Mouse (Mus musculus): Measurements from ENCODE around the gene Mettl9. TPM values are rescaled to one million over a fixed set of nuclear protein-coding genes. Genes with fewer than 3 reads are reported as not detected.
A peak's percentile ranks its signal among the peaks of the same experiment; 100 is the strongest.
"Not testable (repeated sequence)": the region's sequence is repeated elsewhere in the genome, so short reads cannot be mapped to it uniquely, and the experiment has no call there.

Mettl9 gene
- total RNA-seq (2021): 100 to 1,000 TPM; 127 TPM

- peak; percentile 98 for DNase-seq
Measured at GRCm38 (mm10) chr7:121033856-121034652, at the start of gene Mettl9. Gene Mettl9 (plus strand): TSS chr7:121034445.

GRCm38 (mm10) chr7:120991191-120991590 lies 43.1 kb upstream of the Mettl9 start:
- DNase-seq: no peak

GRCm38 (mm10) chr7:120999021-120999530 lies 35.2 kb upstream of the Mettl9 start:
- no peak for DNase-seq

DNA sequence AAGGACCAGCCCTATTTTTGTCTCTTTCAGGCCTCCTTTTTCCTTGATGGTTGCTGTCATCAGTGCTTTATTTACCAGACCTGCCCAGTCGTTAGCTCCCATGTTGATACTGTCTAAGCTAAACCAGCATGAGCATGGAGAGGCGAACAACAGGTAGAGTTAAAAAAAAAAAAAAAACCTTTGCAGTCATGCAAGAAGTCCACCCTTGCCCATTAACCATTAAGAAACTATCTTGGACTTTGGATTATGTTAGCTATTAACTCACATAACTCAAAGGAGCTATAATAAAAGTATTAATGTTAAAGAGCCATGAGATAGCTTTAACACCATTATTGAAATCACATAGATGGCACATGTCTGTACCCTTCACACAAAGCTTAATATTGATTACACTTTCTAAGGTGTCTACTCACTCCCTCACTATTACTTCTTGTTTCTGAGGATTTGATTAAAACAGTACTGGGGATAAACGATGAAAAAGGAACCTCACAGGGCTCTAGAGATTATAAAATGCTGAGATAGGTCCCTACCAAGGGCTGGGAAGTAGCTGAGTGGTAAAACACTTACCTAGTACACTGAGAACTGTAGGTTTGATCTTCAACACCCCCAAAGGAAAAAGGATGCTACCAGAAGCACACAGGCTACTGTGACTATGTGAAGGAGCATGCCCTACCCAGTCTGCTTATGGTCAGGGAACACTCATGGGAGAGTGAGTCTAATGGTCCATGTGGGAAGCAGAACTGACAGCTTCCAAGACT lies 34.0 kb upstream of the Mettl9 start:
- no peak for DNase-seq

DNA sequence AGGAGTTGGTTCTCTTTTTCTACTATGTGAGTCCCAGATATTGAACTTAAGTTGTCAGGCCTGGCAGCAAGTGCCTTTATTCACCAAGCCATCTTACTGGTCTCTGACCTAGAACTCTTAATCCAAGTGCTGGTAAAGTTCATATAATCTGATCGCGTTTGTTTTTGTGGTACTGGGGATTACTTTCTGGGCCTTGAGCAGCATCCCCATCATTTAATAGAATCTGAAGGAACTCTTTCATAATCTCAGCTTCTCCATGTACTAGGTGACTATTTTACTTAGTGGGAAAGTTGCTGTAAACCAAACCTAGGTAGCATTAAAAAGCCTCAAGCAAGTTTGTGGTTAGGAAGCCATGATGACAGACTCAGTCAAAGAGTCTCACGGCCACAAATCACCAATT lies 32.4 kb upstream of the Mettl9 start:
- no peak for DNase-seq

GRCm38 (mm10) chr7:121002407-121002928 lies 31.8 kb upstream of the Mettl9 start:
- DNase-seq: no peak

GRCm38 (mm10) chr7:121003793-121004418 lies 30.3 kb upstream of the Mettl9 start:
- DNase-seq: no peak

- DNase-seq: no peak
Measured at GRCm38 (mm10) chr7:121011794-121012689, 22.2 kb upstream of the Mettl9 start.

DNA sequence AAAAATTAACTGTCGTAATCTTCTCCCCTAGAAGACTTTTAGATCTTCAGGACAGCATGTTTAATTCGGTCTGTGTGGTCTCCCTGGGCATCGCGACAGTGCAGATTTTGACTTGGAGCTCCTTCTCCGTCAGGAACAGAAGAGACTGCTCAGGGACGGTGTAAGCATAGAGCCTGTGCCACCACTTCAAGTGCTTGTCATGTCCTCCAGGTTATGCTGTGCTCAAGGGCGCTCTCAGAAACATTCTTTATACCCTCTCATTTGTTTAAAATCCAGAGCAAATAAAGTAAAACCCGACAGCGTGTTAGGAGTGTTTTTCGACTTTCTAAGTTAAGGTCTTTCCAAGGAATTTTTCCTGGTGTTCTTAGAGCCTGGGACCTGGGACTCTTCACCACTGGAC lies 19.8 kb upstream of the Mettl9 start:
- no peak for DNase-seq

- DNase-seq: no peak
Measured at GRCm38 (mm10) chr7:121018778-121019177, 15.5 kb upstream of the Mettl9 start.

DNA sequence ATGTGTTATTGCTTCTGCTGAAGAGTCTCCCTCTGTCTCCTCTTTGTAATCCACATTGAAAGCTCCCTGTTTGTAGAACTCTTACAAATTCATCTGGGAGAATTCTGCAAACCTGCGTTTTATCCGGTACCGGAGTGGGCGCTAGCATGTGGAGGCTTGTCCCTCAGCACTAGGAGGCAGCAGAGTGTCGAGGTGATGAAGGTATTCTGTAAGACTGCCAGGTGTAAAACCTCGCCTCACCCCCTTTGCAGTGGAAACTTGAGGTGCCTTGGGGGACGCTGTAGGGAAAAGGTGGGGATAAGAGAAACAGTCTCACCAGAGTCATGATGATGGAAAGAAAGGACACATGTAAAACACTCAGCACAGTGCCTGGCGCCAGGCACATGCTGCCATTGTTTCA lies 14.0 kb upstream of the Mettl9 start:
- DNase-seq: peak; percentile 23

- DNase-seq: no peak
Measured at GRCm38 (mm10) chr7:121025221-121026008, 8.8 kb upstream of the Mettl9 start.

DNA sequence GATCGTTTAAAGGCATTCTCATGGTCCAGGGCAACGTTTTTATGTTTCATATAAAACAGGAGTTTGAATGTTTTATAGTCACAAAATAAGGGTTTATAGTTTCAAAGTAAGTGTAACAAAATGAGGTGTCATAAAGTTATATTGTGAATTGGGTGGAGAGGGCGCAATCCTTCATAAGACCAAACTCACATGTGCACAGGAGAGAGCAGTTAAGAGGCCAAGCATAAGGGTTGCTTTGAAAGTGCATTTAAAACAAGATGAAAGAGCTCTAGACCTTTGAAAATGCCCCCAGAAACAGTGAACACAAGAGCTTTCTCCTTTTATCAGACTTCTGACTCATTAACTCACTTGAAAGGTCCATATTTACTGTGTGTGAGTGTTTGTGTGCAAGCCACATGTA lies 7.9 kb upstream of the Mettl9 start:
- DNase-seq: no peak

GRCm38 (mm10) chr7:121029947-121030346 lies 4.3 kb upstream of the Mettl9 start:
- not testable (repeated sequence) for DNase-seq

DNA sequence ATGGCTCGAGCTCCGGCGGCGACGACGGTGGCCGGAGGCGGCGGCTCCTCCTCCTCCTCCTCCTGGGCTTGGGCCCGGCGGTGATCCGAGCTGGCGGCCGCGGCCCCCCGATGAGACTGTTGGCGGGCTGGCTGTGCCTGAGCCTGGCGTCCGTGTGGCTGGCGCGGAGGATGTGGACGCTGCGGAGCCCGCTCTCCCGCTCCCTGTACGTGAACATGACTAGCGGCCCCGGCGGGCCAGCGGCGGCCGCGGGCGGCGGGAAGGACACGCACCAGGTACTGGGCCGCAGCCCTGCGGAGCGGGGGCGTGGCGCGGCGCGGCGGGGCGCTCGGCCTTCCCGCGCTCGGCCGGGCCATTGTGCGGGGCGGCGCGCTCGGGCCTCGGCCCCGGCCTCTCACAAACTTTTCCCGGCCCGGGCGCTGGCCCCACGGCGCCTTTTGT lies 476 bp downstream of the Mettl9 start:
- no peak for DNase-seq

DNA sequence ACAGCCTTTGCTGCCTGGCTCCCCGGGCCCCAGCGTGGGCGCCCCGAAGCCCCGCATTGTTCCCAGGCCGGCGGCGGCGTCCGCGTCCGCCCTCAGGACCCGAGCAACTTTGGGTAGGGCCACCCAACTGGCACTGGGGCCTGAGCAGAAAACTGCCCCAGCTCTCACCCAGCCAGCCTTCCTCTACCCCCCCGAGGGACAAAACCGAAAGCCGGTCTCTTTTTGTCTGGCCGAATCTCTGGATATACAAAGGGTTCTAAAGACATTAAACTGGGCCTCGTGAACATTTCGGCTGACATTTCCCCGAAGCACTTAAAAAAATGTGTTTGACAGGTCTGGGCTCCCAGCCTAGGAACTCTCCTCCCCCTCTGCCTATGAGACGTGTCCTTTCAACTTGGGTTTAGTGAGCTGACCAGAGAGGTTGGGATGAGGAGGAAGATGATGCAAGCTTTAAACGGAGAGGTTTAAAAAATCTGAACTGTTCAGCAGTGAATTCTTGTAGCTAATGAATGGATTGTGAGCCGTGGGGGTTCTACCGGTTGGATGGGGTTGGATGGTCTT lies 996 bp downstream of the Mettl9 start:
- DNase-seq: peak; percentile 47

DNA sequence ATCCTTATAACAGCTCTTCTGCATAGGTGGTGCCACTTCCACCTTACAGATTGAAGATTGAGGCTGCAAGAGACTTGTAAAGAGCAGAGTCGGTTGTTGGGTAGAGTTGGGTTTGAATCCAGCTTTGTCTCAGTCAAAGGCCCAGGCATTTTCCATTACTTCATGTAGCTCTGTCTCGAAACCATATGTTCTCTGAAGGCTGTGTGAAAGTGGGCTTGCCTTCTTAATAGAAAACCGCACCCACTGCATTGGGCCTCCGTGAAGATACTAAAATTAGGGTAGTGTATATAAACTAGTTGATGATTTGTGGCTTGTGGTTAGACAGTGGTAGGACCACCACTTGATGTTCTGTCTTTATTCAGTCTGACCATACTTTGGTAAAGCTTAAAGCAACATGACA lies 6.3 kb downstream of the Mettl9 start:
- DNase-seq: no peak

- DNase-seq: no peak
Measured at GRCm38 (mm10) chr7:121041989-121042388, 7.7 kb downstream of the Mettl9 start.

DNA sequence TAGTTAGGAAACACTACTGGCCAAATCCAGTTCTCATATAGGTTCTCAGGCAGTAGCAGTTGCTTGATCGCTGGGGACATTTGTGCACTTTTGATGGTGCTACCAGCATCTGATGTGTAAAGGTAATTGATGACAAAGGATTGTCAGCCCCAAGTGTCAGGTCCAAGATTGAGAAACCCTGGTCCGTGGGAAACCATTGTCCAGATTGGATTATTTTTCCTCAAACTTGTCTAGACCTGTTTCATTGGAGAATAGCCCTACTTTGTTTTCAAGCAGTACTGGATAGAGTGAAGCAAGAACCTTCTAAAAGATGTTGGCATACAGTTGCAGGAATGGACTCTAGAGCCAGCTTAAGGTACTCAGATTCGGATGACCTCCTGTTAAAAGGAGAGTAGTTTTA lies 8.8 kb downstream of the Mettl9 start:
- DNase-seq: no peak

GRCm38 (mm10) chr7:121043510-121043909 lies 9.3 kb downstream of the Mettl9 start:
- no peak for DNase-seq

- DNase-seq: peak; percentile 26
Measured at GRCm38 (mm10) chr7:121044251-121044650, 10.0 kb downstream of the Mettl9 start.
